Mouse (Mus musculus): ENCODE measurements at regions not wholly inside any gene's neighbourhood (a gene's known extent, or its start where the extent isn't known, plus 50 kb on each side); places are given as distances from the start of the nearest gene placed in this dataset.

DNA sequence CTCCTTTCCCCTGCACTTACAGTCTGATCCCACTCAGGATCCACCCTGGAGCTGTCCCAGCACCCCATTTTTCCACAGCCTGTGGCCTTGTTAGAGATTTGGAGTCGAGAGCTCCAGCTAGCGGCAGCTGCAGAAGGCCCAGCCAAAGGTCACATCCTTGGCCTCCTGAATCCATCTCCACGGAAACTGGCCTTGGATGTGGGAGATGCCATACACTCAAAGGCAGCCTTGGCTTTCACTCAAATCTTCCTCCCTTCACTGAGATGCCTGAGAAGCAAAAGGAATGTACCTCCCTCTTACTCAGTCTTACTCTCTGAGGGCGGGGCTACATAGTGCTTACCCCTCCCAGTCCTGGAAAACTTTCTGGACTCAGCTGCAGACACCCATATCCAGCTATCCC, 56.2 kb upstream of the Ky start:
- no peak for DNase-seq (ENCODE audit: low spot score in 2 of 2)

DNA sequence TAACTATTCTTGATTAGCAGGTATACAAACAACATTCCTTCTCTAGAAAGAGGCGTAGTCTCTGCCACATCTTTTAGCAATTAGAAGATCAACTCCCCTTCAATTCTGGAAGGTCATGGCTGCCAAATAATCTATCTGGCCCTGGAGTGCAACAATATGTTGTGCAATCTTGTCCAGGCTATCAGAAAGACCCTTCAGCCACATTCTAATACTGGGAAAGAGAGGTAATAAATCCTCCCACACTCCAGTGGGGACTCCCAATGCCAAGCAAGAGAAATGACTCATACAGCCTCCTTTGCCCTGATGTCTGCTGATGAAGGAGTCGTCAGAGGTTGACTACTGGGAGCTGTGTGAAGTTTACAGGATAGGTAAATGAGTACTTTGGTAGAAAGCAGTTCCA, 59.5 kb upstream of the Ky start:
- no peak for DNase-seq (ENCODE audit: low spot score in 2 of 2)

DNA sequence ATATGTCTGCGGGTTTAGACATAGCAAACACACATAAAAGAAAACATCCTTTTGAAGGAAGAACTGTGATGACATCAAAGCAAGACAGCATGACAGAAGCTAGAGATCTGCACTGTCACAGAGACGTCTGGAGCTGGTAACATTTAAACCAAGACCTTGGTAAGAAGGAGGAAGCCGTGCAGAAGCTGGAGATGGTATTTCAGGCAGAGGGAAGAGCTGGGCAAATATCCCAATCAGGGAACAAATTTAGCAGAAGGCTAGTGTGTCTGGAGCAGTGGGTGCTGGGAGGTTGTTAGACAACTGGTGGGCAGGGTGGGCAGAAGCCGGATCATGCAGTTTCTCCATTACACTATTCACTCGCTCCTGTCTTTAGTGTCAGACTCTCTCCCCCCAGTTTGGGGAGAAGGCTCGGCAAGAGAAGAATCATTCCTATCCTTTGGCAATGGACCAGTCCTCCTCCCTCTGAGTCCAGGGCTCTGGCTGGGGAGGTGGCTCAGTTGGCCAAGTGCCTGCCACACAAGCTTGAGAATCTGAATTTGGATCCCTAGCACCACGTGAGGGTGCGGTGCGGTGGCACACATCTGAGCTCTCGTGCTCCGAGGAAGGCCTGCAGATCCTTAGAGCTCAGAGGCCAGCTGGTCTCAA, 63.2 kb upstream of the Ky start:
- DNase-seq (ENCODE audit: low spot score in 2 of 2): no peak

DNA sequence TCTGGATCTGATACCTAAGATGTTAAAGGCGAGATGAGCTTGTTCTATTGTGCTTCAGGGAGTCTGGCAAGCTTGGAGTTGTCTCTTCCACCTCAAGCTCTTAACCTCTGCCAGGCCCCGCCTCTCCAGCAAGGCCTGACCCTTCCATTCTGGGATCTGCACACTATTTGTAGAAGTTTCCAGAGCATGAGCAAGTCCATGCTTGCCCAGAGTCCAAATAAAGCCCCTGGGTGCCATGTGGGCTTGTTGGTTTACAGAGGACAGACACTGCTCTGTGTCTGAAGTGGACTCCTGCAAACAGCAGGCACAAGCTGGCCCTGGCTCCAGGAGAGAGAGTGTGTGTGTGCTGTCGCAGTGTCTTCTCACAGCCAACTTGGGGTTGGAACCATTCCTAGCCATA, 67.9 kb upstream of the Ky start:
- DNase-seq (ENCODE audit: low spot score in 2 of 2): no peak

DNA sequence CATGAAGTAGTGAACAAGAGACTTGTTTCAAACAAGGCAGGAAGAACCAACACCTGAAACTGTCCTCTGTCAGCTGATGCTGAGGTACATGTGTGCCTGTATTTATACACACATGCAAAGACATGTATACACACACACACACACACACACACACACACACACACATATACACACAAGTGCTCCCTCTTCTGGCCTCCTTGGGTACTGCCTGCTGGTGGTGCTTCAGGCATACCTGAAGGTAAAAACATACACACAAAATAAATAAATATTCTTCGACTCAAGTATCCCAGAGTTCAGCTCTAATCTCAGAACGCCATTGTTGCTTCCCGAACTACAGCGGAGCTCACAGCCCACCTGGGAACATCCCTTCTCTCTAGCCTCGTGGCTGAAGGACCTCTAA, 69.2 kb upstream of the Ky start:
- DNase-seq (ENCODE audit: low spot score in 2 of 2): peak in 1 of 2 experiments; percentile 20

DNA sequence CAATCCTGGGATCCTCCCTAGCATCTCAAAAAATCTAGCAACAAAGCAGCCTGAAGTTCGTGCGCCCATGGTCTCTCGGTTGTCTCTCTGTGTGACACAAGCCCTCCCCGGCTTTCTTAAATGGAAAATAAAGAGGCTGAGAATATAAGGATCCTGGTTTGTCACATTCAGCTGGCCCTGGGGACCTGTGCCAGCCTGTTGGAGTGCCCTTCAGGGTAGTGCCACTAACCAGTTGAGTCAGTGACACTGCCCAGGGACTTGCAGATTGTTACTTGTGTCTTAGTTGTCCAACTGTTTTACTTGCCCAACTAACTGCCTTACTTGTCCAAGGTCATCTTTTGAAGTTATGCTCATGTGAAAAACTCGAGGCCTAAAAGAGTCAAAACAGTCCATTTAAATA, 73.5 kb upstream of the Ephb1 start:
- no peak for DNase-seq (ENCODE audit: low spot score in 2 of 2)

DNA sequence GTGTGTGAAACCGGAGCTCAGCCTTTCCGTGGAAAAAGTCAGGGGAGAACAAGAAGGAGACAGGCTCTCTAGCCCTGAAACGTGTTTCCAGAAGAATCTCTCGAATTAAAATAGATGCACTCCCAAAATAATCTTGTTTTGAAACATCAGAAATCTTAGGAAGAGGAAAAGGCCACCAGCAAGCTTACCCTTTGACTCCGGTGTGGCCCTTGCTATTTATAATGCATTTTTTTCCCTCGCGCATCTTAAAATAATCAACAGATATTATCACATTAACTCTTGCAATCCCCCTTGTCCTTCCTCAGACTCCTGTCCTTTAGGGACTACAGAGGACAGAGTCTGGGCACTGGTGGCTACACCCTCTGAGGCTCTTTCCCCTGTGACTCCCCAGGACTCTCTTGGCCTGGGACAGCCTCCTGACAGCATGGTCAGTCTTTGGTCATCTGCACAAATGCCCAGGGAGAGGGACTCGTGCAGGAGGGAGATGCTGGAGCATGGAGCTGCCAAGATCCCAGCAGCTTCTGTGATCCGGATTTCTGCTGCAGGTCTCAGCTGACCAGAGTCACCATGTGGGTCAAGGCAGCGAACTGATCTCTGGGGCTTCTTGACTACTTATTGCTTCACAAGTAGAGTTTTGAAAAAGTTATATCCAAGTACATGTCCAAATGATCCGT, 70.3 kb upstream of the Ephb1 start:
- DNase-seq (ENCODE audit: low spot score in 2 of 2): no peak

DNA sequence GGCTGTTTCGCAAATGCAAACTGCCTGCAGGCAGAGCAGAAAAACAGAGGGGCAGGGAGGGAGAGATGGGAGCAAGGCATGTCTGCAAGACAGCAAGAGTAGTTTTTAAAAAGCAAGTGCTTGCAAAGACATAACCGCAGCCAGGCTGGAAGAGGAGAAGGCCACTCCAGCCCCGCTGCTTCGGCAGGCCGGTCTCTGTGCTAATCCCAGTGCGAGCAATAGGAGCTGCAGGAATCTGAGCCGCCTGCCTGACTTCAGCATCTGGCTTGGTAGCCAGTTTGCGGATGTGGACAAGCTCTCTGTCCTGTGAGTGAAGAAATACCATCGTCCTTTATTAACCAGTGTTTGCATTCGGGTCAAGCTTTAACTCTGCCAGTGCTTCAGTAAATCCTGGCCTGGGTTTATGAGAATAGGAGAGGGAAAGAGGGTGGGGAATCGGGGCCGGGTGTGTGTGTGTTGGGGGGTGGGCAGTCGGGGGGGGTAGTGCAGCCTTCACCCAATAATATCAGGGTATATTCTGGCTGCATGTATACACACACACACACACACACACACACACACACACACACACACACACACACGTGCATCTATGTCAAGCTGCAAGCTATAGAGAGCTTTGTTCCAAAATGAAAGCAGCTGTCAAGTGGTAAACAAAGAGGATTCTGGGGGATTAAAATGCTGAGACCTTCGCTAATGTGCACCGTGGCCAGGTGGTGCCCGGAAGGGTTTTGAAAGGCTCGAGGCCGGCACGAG, 69.6 kb upstream of the Ephb1 start:
- no peak for DNase-seq (ENCODE audit: low spot score in 2 of 2)

DNA sequence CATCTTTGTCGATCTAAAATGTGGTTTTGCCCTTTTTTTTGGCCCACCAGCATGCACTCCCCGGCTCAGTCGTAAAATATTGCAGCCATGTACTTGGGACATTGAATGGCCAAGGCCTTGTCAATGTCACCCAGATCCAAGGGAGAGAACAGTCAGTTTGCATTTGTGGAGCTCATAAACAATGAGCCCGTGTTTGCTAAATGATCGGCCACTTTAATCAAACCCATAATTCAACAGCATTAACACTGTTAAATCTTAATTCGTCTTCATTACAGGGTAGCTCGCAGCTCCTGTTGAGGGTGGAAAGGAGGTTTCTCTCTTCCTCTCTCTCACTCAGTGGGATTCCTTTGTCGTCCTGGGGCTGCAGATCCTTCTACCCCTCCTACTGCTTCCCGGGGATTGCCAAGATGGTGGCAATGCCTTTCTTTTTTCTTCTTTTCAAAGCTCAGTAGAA, 69.0 kb upstream of the Ephb1 start:
- no peak for DNase-seq (ENCODE audit: low spot score in 2 of 2)

DNA sequence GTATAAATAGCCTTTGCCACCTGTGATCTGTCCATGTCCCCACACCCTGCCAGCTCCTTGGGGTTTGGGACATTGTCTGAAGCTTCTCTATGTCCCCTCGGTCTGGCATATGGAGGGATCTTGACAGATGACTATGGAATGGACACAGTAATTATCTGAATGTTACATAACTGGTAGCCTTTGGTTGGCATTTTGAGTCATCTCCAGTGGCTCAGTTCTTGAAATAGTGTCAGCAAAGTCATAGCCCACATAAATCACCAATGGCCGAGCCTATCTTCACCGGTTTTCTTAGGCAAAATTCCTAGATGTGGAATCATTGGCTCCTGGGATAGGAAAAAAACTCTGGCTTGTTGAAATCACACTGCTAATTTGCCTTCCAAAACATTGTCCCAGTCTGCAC, 67.3 kb upstream of the Ephb1 start:
- no peak for DNase-seq (ENCODE audit: low spot score in 2 of 2)

DNA sequence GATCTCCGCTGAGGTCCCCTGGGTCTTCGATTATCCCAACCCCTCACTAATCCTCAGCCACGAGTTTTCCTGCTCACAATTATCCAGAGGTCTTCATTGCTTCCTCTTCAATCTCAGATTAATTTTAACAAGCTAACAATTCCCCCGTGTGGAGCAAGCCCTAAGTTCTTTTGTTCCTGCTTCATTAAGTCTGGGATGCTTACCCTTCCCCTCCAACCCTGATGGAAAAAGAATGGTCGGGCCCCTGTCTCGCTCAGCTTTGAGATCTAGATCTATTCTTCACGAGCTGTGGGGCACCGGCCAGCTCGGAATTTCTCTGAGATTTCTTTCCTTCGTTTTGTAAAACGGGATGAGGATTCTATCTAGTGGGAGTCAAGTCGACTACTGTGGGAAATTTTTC, 65.7 kb upstream of the Ephb1 start:
- no peak for DNase-seq (ENCODE audit: low spot score in 2 of 2)

DNA sequence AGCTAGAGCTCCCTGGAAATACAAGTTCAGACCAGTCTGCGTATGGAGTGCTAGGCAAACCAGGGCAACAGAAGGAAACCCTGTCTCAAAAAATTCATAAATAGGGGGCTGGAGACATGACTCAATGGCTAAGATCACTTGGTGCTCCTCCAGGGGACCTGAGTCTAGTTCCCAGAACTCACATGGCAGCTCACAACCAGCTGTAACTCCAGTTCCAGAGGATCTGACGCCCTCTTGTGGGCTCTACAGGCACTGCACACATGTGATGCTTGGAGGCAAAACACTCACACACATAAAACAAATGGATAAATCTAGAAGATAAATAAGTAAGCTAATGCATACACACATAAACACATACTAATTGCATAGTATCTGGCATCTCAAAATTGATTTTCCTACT, 59.1 kb upstream of the Ephb1 start:
- no peak for DNase-seq (ENCODE audit: low spot score in 2 of 2)

DNA sequence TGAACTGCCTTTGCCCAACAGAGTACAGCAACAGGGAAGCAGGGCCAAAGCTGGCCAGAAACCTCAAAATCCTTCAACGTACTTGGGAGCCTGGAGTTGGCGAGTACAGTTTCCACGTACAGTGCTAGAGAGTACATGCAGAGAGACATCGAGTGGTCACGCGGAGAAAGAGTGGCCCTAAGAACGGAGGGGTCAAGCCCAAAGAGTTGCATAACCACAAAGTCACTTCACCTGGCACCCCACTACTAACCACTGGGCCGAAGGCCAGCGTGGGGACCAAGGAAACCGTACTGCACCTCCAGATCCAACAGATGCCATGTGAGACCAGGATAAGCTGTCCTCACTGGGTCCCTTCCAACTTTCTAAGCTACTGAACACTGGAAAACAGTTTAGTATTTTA, 56.2 kb upstream of the Ephb1 start:
- no peak for DNase-seq (ENCODE audit: low spot score in 2 of 2)

DNA sequence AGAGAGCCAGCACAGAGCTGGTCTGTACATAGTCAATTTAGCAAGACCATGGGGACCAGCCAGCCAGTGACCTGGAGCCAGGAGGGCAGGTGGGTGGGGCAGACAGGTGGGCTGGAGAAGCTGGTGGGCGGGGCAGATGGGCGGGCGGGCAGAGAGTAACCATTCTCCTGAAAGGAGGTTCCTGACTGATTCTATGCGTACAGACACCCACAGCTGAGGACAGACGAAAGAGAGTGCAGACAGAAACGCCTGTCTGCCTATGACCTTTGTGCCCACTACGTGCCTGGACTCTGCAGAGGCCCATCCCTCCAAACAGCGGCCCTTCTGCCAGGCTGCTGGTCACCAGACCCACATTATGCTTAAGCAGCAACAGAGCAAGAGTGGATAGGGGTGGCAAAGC, 51.5 kb upstream of the Ephb1 start:
- DNase-seq (ENCODE audit: low spot score in 2 of 2): no peak

Measured in spleen, postnatal 10 days (tissue).